Mouse (Mus musculus) testis, postnatal 14 days (tissue): ENCODE data around the gene Msrb1.

Experiments used
- DNase-seq: peaks from one replicate; pipeline ENCODE4 v3.0.0; 2021; ENCODE audit warnings: low spot score

Msrb1 gene

DNA sequence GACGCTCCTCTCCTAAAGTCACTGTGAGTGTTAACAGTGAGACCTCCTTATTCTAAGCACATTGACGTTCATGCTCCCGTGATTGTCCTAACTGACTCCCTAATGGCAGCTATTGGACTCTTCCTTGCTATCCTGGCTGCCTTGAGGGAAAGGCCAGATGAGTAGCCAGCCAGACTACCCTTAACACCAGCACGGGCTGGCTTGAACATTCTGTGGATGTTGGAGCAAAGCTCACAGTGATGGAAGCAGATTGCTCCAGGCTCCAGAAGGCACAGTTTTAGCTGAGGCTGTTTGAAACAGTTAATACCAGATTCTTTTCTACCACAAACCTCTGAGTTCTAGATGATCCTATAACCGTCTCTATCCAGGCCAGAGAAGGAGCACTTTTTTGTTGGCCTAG is 7.5 kb downstream of the Msrb1 start:
- no peak for DNase-seq

GRCm38 (mm10) chr17:24744381-24744780 is 7.9 kb downstream of the Msrb1 start:
- no peak for DNase-seq

GRCm38 (mm10) chr17:24745526-24746497 is 9.4 kb downstream of the Msrb1 start:
- peak; percentile 66 for DNase-seq

GRCm38 (mm10) chr17:24746986-24747385 is 10.5 kb downstream of the Msrb1 start:
- no peak for DNase-seq

DNA sequence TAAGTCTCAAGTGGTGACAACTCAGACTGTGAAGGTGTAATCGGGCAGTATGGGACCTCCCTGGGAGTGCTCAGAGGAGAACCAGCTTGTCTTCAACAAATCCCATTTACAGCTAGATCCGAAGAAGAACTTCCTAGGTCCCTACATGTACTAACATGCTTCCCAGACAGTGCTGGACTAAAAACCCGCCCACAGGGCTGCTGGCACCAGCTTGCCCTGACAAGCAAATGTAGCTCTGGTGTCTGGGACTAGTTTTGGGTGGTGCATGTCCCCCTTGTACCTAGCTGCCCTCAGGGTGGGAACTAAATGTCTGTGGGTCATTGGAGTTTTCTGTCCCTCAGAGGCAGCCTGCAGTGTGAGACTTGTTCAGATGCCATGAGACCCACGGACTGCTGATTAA is 15.1 kb downstream of the Msrb1 start:
- no peak for DNase-seq

DNA sequence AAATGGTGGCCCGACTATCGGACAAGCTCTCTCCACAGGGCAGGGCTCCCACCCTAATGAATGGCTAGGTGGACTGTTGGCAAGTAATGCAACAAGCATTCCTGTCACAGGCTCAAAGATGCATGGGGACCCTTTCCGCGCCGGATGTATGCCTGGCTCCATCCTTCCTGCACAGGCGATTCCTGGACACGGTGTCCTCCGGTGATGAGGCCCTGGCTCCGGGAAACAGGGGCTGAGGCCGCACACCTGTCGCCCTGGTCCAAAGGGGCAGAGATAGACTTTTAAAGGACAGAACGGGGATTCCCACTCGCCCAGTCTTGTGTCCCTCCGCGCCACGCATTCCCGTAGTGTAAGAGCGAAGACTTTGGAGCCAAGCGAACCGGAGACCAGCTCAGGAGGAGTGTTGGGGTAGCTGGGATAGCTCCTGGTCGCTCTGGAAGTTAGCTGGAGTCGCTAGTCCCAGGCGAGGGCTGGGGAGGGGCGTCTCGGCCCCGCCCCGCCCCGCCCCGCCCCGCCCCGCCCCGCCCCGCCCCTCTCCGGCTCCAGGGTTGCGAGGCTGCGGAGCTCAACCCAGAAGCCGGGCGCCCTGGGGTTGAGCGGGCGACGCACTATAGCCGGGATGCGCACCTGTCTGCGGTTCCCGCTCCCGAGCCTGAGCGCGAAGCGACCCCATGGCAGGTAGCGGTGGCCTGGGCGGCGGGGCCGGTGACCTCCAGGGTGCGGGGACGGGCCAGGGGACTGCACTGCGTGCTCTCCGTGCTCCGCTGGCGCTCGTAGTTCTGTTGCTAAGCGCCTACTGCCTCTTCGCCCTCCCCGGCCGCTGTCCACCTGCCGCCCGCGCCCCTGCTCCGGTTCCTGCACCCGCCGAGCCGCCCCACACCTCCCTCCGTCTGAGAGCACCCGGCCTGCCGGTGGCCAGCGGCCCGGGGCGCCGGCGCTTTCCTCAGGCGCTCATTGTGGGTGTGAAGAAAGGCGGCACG is 16.3 kb downstream of the Msrb1 start, which contains the start of gene Hs3st6:
Gene Hs3st6 (plus strand): TSS at position 574 of the 980 bp plus-strand sequence.
- no peak for DNase-seq

- DNase-seq, result no peak
Observed at GRCm38 (mm10) chr17:24757394-24757793, 21.0 kb downstream of the Msrb1 start.

DNA sequence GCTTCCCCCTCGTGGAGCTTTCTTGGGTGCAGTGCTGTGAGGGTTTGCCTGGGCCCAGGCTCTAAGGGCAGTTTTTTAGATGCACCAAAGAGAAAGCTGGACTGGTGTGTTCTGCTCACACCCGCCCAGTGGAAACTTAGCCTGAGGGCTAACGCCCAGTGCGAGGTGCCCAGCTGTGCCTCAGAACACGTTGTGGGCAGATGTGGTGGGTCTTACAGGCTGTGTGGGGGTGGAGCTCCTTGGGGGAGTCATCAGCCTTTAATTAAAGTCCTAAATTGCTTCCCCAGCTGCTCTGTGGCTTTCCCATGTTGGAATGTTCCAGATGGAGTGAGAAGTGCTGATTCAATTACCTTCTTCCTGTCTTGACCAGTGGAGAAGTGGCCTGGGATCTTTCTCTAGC is 24.7 kb downstream of the Msrb1 start:
- DNase-seq, result no peak

GRCm38 (mm10) chr17:24765016-24765905 is 28.8 kb downstream of the Msrb1 start:
- DNase-seq, result no peak

- no peak for DNase-seq
Observed at GRCm38 (mm10) chr17:24766266-24766875, 29.9 kb downstream of the Msrb1 start.

DNA sequence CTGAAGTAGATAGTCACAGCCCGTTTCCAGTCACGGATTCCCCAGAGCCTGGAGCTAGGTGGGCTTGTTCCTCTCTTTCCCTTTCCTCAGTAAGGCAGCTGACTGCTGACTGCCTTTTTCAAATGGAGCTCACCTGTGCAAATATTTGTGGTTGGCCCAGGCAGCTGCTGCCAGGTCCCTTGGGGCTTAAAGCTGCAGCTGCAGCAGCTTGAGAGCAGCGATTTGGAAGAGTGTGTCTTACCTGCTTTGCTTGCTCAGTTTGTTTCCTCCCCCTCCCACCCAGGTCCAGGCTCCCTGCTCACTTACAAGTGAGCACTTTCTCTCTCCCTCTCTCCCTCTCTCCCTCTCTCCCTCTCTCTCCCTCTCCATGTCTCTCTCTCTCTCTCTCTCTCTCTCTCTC is 32.7 kb downstream of the Msrb1 start:
- no peak for DNase-seq

GRCm38 (mm10) chr17:24773241-24773640 is 36.8 kb downstream of the Msrb1 start:
- no peak for DNase-seq

DNA sequence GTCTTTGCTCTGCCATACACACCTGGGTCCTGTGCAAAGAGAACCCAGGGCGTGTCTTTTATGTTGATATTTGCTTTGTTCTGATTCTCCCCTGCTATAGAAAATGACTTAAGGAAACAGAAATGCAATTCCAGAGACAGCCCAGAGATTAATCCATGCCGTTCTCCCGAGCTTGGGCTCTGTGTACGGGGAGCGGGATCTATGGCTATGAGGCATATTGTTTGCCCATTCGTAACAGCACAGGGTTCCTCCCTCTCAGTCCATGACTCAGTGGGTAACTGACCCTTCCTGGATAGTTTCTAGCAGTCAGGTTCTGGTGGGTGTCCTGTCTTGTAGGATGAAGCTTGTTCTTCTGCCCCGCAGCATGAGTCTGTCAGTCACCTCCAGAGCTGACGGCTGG is 38.7 kb downstream of the Msrb1 start:
- DNase-seq, result no peak

DNA sequence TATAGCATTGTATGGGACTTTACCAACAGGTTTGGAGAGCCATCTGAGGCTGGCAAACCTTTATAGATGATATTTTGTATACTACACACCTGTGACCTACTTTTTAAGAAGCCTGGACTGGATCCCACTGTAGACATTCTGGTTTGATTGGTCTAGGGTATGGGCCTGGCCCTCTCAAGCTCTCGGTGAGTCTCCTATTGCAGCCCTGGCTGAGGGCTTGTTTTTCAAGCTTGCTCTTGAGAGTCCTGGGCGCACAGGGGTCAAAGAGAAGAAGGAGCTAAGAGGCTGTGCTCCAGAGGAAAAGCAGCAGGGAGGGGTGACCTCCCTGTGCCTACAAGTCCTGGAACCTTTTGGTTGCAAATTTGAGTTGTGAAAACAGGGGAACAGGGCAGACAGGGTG is 40.6 kb downstream of the Msrb1 start:
- no peak for DNase-seq

DNA sequence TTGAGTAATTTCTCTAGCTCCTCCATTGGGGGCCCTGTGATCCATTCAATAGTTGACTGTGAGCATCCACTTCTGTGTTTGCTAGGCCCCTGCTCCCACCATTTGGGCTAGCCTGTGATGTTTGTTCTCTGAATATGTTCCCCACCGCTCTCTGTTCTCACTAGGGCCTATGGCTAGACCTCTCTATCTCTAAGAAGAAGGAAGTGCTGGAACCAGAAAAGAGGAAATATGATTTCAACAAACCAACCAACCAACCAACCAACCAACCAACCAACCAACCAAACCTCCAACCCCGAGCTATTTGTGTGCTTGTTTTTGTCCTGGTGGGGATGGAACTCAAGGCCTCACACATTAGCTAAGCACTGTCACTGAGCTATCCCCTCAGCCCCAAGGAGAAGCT is 44.4 kb downstream of the Msrb1 start:
- DNase-seq, result no peak

DNA sequence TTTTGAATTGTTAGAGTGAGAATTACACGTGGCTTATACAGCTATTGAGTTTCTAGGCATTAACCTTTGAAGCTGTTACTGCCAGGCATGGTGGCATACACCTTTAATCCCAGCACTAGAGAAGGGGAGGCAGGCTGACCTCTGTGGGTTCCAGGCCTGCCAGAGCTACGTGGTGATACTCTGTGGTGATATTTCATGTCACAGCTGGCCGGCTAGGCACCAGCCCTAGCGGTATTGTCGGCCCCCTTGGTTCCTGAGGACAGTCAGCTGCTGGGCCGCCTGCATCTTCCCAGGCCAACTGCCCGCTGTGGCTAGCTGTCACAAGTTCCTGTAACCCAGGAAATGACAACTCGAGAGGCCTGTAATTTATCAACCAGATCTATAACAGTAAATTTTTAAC is 55.7 kb downstream of the Msrb1 start:
- no peak for DNase-seq
